Mouse (Mus musculus) kidney, postnatal 4 days (tissue): ENCODE measurements around the gene Gm18336.
A peak's percentile ranks its signal among the peaks of the same experiment; 100 is the strongest.
"Not testable (repeated sequence)": the region's sequence is repeated elsewhere in the genome, so short reads cannot be mapped to it uniquely, and the experiment has no call there.

ENCODE experiments used
- DNase-seq, 2 experiments: peaks; one replicate each; pipeline ENCODE4 v3.0.0; 2021; ENCODE audit warnings: mixed read lengths in 2 of 2

Gene Gm18336

DNA sequence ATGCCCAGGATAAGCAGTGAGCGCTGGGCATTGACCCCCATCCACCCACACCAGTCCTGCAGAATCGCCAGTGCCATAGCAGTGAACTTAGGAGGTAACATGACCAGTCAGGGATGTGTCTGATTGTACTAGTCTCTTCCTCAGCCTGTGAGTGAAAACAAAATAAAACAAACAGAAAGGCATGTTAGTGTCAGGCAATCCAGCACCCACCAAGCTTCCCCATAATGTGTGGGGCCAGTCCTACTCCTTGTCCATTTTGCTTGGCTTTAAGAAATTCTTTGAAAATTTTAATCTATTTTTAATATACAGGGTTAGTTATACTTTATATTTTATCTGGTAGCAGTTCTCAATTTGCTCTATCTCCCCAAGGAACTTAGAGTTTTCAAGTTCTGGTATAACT lies at the start of gene Gm18336:
Gene Gm18336 (minus strand): TSS at position 101 of the 400 bp plus-strand sequence.
- DNase-seq = not testable (repeated sequence)

DNA sequence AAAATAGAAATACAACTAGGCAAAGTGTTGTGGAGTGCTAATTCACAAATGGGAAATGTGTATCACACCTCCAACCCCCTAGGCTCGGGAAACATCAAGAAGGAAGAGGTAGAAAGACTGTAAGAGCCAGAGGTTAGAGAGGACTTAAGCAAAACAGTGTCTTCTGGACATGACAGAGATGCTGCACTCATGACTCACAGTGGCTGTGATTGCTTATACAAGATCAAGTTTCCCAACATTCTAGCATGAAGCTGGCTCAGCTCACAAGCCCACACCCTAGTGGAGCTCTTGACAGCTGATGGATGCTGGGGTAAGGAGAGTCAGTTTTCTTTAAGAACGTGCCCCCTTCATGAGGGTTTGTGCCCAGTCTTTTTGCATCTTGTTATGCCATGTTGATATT lies 42.9 kb upstream of the Gm18336 start:
- DNase-seq = no peak

DNA sequence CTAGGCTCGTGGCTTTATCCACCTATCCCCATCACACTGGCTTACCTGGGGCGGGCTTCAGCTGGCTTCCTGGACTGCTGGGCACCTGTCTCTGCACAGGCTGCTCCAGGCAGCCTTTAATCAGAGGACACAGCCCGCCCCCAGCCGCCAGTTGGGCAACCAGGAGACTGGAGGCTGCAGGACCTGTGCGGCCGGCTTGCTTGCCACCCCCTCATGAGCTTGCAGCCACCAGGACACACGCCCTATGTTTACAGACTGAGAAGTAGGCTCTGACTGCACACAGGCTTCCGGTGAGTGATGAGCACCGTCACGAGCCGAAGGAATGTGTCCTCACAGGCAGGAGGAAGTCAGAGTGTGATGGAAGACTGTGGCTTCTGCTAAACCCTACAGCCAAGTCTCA lies 36.7 kb upstream of the Gm18336 start, which contains the start of gene Trex2:
Gene Trex2 (minus strand): TSS at position 93 of the 400 bp plus-strand sequence.
- DNase-seq = no peak

DNA sequence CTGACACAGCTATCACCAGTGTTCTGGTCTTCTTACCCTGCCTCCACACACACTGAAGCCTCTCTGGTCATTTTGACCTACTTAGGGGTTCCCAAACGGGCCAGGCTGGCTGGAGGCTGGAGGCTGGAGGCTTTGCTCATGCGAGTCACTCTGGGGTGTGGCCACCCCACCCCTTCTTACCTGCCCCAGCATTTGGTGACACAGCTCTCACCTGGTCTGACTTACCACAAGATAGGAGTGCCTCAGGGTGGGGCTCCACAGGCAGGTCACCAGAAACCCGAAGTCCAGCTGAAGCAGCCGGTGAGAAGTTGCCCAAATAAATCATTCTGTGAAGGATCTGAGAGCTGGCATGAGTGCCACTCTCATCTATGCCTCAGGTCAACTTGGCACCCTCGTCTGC lies 34.3 kb upstream of the Gm18336 start:
- DNase-seq = no peak

DNA sequence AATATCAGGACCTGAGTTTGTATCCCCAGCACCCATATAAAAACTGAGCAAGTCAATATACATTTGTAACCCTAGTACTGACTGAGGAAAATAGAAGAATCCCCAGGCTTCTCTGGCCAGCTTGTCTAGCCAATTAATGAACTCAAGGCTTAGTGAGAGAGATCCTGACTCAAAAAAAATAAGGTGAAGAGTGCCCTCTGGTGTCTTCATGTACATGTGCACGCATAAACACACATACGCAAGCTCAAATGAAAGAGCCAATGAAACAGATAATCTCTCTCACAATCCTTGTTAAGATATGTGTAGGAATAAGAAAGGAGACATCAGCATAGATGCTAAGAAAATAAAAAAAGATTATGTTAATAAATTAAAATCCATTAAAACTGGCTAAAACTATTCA lies 31.5 kb upstream of the Gm18336 start:
- no peak for DNase-seq

DNA sequence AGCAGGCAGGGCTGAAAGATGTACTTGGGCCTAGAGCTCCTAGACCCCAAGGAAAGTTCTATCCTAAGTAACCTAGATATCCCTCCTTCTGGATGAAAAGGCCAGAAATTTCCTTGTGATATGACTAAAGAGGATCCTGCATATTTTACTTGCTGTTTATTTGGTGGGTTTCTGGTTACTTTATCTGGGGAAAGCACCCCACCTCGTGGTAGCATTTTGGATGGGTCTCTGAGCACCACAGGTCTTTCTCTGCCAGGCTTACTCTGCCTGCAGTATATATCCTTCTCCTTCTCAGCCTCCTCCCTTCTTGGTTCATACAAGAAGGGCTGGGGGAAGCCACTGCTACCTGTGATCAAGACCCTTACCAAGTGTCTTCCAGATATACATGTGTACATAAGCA lies 14.2 kb upstream of the Gm18336 start:
- no peak for DNase-seq

DNA sequence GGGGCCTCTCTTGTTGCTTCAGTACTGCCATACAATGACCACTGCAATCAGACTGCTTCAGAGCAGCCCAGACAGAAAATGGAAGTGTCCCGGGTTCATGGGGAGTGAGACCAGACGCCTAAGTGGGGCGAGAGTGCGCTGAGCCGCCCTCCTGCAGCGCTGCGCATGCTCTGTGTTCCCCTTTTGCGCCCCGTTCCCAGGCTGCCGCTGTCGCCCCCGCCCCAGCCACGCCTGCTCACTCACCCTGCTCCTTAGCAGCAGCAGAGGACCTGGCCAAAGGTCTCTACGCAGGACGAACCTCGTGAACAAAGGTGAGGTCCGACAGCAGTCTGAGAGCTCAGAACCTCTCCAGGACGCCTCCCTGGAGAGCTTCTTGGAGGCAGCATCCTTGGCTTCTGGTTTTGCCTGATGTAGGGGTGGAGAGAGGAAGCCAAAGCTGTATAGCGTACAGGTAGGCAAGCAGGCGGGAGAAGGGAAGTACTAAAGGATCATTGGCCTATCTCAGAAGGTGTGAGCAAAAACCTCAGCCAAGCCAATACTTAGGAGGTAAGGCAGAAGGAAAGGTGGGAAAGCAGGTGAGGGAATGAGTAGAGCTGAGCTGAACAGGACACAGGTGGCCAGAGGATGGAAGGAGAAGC lies 12.5 kb upstream of the Gm18336 start, which contains the start of gene Zfp92:
Gene Zfp92 (plus strand): TSS at position 217 of the 638 bp plus-strand sequence.
- DNase-seq = peak; percentile 10 to 13

DNA sequence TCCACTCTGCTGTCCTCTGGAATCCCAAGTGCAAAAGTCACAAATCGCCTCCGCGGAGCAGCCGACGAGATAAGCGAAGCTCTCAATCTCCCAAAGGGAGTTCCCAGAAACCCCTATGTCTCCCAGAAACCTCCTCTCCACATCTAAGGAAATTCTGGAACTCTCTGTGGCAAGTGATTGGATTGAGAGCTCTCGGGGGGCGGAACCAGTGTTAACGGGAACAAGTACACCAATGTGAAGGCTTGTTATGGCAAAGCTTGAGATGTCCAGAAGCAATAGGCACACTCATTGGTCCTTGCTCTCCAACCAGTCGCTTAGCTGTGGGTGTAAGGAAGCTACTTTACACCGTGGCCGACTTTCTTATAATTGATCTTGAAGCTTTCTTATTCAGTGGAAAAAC lies 3.1 kb upstream of the Gm18336 start:
- no peak for DNase-seq

DNA sequence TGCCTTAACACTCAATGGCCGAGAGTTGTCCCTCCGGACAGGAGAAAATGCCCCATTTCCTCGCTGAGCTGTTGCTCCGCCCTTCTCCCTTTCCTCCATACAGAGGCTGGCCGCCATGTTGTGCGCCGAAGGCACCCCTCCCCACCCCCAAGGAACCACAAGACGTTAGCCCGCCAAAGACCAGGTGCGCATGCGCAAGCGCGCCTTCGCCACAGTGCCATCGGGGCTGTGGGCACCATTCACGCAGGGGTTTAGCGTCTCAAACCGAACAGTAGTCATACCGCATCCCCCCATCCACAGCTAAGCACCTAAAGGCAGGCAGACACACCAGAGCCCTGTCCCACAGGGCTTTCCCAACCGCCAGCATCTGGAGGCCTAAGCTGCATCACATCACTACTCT lies 2.4 kb upstream of the Gm18336 start:
- DNase-seq = no peak

DNA sequence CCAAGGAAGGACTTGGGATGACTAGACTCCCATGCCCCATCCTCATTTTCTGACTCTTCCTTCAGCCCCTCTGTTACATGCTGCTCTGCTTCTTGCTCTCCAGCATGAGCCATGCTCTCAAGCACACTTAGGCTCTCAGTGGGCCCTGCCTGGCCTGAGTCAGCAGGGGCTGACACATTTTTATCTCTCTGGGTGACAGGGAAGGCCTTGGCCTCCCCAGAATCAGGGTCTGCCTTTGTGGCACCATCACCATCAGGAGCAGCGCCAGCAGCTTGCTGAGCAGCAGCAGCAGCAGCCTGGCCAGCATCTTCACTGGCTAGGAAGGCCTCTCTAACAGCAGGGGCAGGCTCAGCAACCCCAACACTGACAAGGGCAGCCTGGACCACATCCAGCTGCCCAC lies 2.1 kb downstream of the Gm18336 start:
- no peak for DNase-seq

DNA sequence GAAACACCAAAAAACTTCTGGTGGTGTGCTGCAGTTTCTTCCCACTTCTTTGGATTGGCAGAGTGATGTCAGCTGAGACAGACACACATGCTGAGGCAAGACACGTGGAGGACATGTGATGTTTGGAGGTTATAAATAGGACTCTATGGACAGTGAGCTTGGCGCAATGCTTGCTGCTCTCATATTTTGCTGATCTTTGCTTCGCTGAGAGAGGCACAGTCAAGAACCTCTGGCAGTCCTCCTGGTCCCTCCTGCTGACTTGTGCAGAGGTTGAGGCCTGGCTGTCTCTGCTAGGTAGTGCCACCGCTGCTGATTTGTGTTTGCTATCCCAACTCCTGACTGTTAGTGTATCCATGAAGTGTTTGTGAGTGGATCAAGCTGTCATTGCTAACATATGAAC lies 7.1 kb downstream of the Gm18336 start:
- no peak for DNase-seq

DNA sequence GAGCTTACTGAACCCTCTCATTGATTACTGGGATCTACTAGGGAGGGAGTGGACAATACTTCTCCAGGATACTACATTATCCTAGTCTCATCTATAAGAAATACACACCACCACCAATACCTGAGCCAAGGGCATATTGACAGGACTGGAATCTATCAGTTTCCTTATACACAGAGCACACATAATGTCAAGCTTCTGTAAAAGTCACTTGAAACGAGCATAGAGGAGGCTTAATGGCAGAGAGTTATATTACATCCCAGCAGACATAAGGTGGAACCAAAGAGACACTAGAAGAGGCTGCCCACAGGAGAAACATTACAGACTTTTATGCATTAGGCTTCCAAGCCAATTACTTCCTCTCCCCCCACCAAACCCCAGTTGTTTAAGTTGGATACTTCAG lies 13.6 kb downstream of the Gm18336 start:
- DNase-seq = no peak

DNA sequence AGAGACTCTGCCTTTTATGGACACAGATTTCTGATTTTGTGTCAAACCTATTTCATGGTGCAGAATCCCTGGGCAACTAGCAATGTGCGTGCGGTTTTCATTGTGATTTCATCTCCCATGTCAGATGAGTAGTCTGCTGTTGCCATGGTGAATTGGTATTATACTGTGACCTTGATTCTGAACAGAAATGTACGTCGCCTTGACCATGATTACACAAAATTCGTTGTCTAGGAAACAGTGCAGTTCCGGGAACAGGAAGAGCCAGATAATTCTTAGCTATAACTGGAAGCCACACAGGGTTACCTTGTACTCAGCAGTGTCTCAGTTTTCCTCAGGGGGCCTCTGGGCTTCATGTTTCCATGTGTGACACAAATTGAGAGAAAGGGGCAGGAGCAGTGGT lies 14.1 kb downstream of the Gm18336 start:
- no peak for DNase-seq

DNA sequence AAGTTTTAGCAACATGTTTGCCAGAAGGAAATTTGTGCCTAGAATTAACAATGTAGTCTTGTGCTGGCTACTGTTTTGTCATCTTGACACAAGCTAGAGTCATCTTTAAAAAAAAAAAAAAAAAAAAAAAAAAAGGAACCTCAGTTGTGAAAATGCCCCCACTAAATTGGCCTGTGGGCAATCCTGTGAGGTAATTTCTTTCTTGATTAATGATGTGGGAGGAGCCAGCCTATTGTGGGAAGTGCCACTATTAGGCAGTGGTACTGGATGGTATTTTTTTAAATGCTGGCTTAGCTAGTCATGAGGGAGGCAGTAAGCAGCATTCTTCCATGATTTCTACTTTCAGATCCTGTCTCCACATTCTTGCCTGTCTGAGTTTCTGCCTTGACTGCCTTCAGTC lies 35.2 kb downstream of the Gm18336 start:
- DNase-seq = no peak

DNA sequence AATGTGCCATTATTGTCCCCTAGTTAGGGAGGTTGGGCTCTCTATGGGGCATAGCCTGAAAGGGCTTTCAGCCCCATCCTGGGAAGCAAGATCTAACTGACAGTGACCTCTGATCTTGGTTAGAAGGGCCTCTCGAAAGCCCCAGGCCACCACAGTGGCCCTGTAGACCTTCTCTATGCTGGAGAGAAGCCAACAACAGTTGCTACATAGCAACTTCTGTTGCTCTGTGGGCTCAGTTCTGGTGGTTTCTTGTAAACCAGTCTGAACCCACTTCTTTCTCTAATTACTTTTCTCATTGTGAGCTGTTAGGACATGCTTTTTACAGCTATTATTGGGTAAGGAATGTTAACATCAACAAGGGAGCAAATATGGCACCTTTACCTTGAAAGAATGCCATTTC lies 41.8 kb downstream of the Gm18336 start:
- no peak for DNase-seq

DNA sequence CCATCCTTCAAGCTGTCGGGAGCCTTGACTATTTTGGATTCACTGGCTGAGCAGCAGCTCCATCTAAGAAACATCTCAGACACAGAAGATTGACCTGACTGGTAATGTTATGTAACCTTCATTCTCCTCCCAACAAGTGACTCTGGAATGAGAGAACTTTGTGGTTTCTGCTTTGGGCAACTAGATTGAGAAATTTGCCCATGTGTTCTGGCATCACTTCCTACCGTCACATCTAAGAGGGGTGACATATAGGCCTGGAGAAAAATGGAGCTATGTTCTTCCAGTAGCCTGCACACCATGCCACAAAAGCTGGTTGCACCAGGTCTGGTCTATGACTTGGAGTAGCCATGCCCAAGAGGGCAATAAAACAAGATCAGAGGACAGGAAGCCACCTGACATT lies 42.4 kb downstream of the Gm18336 start:
- DNase-seq = no peak
